Mouse (Mus musculus) neutrophil, adult 5-6 weeks (primary cell): ENCODE results near the gene Chd6. TPM values are rescaled to one million over a fixed set of nuclear protein-coding genes. Genes with fewer than 3 reads are reported as not detected.

Experiments used
- ATAC-seq: fragments of 151-379, 151-347 bp; 2 replicates; pipeline ENCODE4 v1.8.0; 2017; ENCODE audit warnings: mild to moderate bottlenecking, moderate TSS enrichment; ENCODE audit not compliant: insufficient number of reproducible peaks, poor library complexity, low FRiP score, severe bottlenecking; ENCODE audit errors: extremely low read depth
- total RNA-seq: library from RNA; stranded (forward); fragments of 200-1000 nt; gene quantifications from 2 replicates; pipeline ENCODE4 v1.2.3, GENCODE M21; 2017

The Chd6 gene
- total RNA-seq, 1 experiment from 2014 or later, result 94.7 TPM

GRCm38 (mm10) chr2:161078590-161078989 is 30.3 kb downstream of the Chd6 start:
- no peak for ATAC-seq

DNA sequence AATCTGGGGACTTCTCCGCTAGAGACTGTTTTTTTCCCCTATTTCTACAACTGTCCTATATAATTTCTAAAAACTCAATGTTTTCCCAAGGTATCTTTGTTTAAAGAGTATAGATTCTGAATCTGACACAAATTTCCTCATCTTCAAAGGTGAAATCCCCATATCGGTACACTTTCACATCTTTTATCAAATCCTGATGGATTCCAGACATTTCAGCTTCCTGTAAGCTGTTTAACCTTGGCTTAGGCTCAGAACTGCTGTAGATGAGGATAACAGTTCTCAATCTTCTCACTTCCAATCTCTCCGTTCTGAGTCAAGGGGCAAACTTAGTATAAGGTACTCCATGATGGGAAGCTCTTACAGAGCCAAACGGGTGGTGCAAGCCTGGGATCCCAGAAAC is 32.6 kb downstream of the Chd6 start:
- ATAC-seq, result no peak

- ATAC-seq, result no peak
Observed at GRCm38 (mm10) chr2:161075553-161075952, 33.3 kb downstream of the Chd6 start.

DNA sequence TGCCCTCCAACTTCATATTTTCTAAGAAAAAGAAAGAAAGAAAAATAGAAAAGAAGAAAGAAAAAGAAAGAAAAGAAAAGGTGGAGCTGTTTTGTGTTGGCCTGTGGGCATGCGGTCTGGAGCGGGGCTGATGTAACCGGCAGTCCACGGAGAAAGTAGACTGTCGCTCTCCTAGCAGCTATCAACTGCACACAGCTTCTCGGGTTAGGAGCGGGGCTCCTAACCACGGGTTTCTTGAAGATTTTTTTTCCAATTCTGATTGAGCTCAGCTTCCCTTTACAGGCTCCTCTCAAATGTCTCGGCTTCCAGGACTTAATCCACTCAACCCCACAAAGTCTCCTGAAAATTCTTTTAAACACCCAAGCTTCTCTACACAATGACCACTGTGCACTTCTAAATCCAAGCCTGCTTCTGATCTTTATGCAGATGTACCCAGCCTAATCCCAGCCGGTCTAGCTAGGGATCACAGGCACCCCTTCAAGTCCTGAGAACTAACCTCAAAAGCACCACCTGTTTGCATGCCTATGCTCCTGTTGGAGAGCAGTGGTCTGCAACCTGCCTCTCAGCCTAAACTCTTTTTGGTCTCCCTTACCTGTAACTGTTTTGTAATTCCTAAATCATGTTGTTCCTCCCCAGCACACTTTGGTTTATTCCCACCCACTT is 42.6 kb downstream of the Chd6 start:
- no peak for ATAC-seq

GRCm38 (mm10) chr2:161065594-161065993 is 43.3 kb downstream of the Chd6 start:
- ATAC-seq, result no peak

- ATAC-seq, result no peak
Observed at GRCm38 (mm10) chr2:161064836-161065235, 44.0 kb downstream of the Chd6 start.

- ATAC-seq, result no peak
Observed at GRCm38 (mm10) chr2:161058841-161059240, 50.0 kb downstream of the Chd6 start.

DNA sequence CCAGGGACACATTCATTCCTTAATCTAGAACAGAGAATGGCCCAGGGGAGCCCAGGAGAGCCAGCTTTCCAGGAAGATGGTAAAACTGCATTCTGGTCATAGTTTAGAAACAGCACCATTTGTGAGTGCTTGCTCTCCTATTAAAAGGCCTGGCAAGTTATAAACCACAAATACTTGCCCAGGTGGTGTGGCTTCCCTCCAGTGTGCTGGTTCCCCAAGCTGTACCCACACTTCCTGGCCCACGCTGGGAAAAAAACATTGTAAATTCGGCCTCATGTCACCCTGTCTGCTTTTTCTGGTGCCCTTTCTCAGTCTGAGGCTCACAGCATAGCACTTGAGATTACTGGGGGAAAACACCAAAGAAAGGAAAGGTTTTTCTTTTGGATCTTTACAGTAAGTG is 55.1 kb downstream of the Chd6 start:
- no peak for ATAC-seq

DNA sequence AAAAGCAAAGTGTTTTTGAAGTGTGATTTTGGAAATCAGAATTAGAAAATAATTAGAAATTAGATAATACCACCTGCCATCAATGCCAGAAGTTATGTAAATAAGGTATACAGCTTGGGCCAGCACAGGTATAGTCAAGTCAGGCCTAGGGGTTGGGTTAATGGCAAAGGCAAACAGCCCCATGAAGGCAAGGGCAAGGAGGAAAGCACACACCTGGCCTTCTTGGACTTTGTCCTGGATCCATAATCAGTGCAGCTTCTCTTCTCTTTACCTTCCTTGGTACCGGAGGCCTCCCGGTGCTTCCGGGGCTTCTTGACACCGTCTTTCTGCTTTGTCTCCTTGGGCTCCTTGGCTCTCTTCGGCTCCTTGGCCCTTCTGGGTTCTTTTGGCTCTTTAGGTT is 56.7 kb downstream of the Chd6 start:
- ATAC-seq, result no peak

DNA sequence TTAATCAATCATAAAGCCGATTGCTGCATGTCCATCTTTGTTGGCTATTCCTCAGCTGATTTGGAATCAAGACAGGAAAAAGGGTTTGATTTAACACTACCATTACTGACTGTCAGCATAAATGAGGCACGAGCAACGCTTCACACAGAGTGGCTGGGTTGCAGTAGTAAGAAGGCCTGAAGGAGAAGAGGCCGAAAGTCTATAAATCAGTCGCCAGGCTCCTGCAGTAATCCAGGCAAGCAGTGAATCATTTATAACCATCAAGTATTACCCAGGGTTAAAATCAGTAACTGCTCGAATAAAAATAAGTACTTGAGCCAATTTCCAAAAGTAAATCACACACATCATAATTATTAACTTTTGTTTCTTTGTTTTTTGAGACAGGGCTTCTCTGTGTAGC is 59.4 kb downstream of the Chd6 start:
- no peak for ATAC-seq

DNA sequence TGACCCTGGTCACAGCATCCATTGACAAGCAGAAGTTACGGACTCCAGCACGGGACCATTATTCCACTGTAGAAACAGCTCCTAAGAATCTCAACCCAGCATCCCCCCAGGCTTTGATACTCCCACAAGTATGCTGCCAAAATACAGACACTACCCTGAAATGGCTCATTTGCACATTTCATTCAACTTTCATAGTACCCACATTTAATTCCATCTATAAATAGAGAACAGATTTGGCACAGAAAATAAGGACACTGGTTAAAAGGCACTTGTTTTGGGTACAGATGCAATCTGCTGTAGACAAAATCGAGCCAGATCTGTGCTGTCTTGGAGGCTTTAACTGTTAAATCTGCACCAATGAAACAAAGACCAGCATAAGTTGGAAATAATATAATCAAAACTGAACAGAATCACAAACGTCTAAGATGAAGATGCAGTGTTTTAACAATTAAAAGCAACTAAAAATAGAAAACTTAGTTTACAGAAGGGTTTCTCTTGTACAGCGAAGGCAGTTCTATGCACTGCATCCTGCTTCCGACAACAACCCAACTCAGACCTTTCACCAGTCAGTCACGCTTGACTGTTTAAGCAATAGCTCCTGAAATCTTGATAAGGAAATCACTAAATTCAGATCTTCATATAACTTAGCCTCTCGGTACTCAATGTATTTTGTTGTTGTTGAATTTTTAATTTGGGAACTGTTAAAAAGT is 64.2 kb downstream of the Chd6 start:
- no peak for ATAC-seq

- no peak for ATAC-seq
Observed at GRCm38 (mm10) chr2:161042874-161043273, 66.0 kb downstream of the Chd6 start.

DNA sequence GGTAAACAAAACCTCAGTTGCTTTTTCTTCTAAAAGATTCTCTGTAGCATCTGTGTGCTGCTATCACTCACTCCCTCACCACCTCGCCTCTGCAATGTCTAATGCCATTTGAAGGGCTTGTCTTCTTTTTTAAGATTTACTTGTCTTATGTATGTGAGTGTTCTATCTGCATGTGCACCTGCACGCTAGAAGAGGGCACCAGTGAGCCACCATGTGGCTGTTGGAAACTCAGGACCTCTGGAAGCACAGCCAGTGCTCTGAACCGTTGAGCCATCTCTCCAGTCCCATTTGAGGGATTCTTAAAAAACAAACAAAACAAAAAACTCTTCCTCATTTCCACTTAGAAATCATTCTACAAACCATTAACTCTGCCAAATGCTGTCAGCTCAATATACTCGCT is 68.1 kb downstream of the Chd6 start:
- no peak for ATAC-seq

DNA sequence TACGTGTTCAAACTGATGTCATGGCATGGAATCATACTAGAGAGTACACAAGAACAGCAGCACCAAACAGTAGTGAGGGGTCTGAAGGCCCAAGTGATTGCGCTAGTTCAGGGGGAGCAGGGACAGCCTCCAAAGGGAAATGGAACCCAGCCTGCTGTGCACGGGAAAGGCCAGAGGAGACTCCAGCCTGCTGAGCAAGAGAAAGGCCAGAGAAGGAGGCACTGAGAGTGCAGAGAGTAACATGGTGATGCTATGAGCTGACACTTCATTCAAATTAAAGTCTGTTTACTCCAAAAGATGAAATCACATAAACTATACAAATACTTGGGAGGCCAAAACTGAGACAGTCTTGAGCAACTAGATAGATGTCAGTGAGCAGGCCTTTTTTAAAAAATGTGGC is 71.1 kb downstream of the Chd6 start:
- ATAC-seq, result no peak

DNA sequence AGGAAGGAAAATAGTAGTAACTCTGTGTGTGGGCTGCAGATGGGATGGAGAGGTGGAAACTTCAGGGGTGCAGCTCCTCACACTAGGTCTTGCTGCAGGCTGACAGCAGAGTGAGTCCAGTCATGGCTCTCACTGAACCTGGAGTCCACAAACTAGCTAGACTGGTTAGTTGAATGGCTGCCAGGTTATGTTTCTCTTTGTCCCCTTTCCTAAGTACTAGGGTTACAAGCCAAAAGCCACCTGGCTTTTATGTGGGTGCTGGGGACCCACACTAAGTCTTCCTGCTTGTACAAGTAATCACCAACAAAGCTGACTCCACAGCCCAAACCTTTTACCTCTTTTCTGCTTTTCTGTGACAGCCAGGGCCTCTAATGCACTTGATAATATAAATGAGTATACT is 75.7 kb downstream of the Chd6 start:
- no peak for ATAC-seq

- no peak for ATAC-seq
Observed at GRCm38 (mm10) chr2:161032394-161032793, 76.5 kb downstream of the Chd6 start.

GRCm38 (mm10) chr2:161024606-161025005 is 84.3 kb downstream of the Chd6 start:
- ATAC-seq, result no peak

GRCm38 (mm10) chr2:161017913-161018312 is 91.0 kb downstream of the Chd6 start:
- no peak for ATAC-seq

- no peak for ATAC-seq
Observed at GRCm38 (mm10) chr2:161012577-161013251, 96.2 kb downstream of the Chd6 start.

DNA sequence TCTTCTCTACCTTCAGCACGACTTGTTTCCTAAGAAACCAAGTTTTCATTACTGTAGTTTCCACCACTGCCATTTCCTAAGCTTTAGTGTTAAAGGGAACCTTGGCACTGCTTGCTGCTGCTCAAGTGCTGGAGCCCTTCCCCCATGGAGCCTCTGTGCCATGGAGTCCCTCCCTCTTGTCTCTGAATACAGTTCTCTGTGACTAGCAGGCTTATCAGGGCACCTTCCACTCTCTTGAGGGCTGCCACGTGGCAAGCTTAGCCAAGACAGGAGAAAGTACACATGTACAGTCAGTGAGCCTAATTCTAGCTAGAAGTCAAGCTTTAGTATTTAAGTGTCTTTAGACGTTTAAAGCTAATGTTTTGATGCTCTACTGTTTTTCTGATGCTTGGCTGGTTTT is 104.5 kb downstream of the Chd6 start:
- no peak for ATAC-seq
